Mouse (Mus musculus) G1E-ER4 (cell line): ENCODE measurements around the gene Gm14862. TPM values are rescaled to one million over a fixed set of nuclear protein-coding genes. Genes with fewer than 3 reads are reported as not detected.

Experiments used
- GATA1 ChIP-seq: IDR thresholded peaks from one replicate; pipeline ENCODE4 v1.8.0; 2012; ENCODE audit warnings: low read length, inconsistent platforms
- polyA plus RNA-seq: library from polyadenylated mRNA; stranded (reverse); fragments of >175 nt; gene quantifications from 2 replicates; pipeline ENCODE4 v1.2.3, GENCODE M21; 2012

Gene Gm14862
- polyA plus RNA-seq, 1 experiment: not detected

DNA sequence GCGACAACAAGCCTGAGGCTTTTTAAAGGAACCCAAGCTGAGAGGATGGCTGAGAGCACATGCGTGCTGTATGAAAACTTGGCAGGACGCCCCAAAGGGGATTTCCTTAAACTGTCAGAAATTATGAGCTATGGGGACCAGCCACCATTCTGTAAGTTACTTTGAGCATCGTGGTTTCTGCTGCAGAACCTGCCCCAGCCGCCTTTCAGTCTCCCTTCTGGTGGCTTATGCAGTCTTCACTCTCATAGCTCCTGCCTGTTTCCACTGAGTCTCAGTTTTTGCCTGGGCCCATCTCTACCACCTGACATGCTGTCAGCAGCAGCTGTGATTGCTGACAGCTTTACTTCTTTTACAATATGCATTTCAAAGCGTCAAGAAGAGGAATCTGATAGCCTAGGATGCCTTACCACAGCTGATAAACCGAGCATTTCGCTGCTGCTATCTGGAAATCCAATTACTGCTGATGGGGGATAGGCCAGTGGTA is 13.3 kb downstream of the Gm14862 start:
- no peak for TF ChIP-seq GATA1

DNA sequence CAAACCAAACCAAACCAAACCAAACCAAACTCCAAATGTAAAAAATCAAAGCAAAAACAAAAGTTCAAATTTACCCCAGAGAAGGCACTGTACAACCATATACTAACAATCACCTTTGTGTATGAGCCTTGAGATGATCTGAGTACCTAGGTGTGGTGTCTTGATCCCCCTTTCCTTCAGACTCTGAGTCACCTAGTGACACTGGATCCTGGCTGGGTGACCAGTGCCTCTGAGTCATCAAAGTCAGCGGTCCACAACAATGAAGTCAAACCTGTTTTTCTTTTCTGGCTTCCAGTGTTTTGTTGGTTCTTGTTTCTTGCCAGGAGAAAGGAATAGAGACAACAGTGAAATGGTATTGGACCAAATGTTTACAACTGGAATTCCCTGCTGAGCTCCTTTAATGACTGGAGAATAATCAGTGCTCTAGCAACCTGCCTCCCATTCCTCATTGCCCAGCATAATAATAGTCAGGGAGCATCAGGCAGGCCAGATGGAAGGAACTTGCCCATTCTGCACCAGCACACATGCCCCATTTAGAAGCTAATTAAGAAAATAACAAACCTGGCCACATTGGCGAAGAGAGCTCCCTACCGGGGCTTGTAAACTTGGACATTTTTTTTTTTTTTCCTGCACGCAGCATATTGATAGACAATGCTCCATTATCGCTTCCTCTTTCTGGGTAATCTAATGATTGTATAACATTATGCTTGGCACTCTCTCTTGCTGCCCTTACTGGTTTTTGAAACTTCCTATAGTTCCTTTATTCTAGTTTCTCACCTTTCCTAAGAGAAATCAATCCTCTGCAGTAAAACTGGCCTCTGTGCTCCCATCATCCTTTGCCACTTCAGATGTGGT is 15.7 kb downstream of the Gm14862 start:
- no peak for TF ChIP-seq GATA1

- no peak for TF ChIP-seq GATA1
These were observed 29.6 kb downstream of the Gm14862 start for GRCm38 (mm10) chrX:9227105-9227504.

DNA sequence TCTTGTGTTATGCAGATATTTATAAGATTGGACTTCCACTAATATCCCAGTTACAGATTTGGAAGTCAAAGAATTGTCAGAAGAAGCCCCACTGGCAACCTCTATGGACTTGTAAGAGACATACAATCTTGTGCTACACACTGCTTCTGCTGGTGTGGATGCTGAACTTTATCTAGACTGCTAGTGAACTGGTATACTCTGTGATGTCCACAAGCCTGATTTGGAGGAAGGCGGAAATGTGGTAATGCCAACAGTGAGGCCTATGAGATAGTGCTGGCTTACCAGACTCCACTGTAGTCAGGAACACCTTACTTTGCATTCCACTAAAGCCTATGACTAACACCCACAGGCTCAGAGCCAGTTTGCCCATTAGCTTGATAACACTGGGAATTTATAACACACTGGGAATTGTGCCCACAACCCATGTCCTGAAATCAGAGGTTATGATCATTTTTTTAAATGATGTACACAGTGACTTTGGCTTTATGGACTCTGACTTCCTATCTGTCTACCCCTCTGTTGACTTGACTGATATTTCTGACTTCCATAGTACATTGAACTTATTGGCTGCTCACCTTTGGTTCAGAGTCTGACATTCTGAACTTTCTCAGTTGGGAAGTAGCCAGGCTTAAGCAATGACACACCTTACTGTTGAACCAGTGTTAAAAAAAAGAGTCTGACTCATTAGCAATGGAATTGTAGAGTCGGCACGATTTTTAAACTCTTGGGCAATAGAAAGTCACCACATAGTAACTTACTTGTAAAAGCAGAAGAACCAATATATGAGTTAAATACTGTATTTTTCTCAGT is 34.1 kb downstream of the Gm14862 start:
- no peak for TF ChIP-seq GATA1

DNA sequence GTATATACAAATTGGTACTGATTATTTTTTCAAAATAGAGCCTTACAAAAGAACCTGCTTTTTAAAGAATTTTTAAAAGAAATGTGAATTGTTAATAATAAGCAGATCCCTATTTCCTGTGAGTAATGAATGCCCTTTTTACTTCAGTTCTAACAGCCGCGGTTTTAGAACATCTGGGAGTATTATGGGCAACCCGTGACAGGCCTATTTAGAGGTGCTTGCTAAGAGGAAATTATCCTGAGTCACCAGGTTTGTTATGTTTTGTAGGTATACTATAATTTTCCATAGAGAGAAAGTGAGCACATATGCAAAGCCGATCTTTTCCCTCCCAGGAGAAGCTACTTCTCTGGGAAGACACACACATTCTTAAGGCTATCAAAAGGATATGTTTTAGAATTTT is 35.0 kb downstream of the Gm14862 start:
- TF ChIP-seq GATA1: no peak

GRCm38 (mm10) chrX:9221206-9221605 is 35.5 kb downstream of the Gm14862 start:
- TF ChIP-seq GATA1: no peak

DNA sequence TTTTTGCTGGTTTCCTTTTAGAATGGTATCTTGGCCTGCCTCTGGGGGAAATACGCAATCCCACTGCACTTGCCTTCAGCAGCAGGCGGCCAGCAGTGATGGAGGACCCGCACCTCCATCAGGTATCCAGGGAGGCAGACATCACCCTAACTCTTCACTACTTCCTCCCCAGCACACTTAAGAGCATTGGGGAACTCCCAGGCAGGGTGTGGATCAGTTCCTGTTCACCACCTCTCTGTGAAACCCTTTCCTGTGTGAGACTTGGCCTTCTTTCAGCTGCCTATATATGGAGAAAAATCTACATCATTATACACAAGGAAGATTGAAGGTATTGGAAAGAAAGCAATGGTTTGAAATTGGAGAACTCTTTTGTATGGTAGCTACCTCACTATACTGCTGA is 37.1 kb downstream of the Gm14862 start:
- no peak for TF ChIP-seq GATA1

DNA sequence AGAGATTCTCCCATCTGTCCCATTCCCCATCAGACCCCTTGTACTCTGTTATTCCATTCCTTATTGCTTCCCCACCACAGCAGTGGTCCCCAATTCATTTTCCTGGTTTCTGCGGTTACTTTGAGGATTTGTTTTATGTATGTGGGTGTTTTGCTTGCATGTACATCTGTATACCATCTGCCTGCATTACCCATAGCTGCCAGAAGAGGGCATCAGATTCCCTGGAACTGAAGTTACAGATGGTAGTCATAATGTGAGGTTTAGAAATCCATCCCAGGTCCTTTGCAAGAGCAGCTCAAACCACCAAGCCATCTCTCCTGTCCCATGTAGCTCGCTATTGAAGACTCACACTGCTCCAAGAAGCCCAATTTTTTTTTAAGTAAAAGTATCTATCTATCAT is 40.5 kb downstream of the Gm14862 start:
- no peak for TF ChIP-seq GATA1

DNA sequence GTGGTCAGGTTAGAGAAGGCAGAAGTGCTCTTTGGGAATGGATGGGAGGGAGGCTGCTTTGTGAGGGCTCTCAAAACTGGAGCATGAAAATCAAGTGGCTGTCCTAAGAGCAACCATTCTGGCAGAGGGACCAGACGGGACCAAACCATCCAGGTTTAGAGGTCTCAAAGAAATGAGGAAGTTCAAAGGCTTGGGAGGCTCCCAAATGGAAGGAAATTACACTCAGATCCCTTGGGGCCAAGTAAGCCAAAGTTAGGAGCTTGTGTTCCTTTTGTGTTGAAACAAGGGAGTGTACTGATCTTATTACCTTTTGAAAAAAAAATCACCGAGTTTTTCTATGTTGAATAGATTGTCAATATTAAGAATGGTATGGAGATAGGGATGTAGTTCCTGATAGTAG is 51.6 kb downstream of the Gm14862 start:
- TF ChIP-seq GATA1: no peak

DNA sequence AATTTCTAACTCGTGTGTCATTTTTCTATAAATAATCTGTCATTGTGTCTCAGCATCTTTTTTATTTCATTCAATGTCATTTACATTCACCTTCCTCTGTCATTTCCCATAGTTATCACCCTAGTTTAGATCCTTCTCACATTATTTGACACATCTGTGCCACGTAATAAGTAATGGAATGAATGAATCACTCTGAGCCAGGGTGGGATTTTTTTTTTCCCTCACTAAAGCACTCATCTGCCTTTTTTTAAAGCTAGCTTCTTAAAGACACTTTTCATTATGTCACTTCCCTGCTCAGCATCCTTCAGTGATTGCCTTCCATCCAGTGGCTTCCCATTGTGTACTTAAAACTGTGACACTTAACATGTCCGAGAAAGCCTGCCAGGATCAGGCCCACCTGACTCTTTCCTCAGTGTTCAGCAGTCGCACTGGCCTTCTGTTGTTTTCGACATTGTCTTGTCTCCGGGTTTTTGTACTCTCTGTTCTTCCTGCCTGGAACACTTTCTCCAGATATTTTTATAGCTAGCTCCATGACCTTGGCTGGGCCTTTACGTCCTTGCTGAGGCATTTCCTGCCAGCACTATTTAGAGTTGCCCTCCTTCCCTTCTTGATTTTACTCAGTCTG is 53.8 kb downstream of the Gm14862 start:
- TF ChIP-seq GATA1: no peak

GRCm38 (mm10) chrX:9201954-9202353 is 54.7 kb downstream of the Gm14862 start:
- no peak for TF ChIP-seq GATA1

Other genes with a start within 250 kb of the Gm14862 start
- gene Fthl17e, start 223.4 kb downstream of the Gm14862 start, polyA plus RNA-seq: not detected in 2 replicates
- gene Fthl17f, start 193.9 kb downstream of the Gm14862 start, polyA plus RNA-seq: not detected in 2 replicates
- not detected in 2 replicates for gene 4930402K13Rik, start 152.3 kb downstream of the Gm14862 start, polyA plus RNA-seq
- gene Lancl3, start 57.0 kb downstream of the Gm14862 start, polyA plus RNA-seq: not detected in 2 replicates
- 24.2 TPM in 2 replicates for gene Xk, start 15.9 kb upstream of the Gm14862 start, polyA plus RNA-seq
- gene H2al1m, start 26.9 kb upstream of the Gm14862 start, polyA plus RNA-seq: 0.30 TPM in 1 of 2 replicates, not detected in the other
- not detected in 2 replicates for gene H2al1k, start 93.7 kb upstream of the Gm14862 start, polyA plus RNA-seq
- gene Cybb, start 230.9 kb upstream of the Gm14862 start, polyA plus RNA-seq: not detected in 2 replicates